9 mouse cellular contexts compared by ENCODE assay signal in genomic region chr1:57224425-57225104, GRCm38 (mm10).
A peak's percentile ranks its signal among the peaks of the same experiment; 100 is the strongest.
DNase-seq lines count a peak whose midpoint lies in the region; ATAC-seq and TF ChIP-seq lines count a peak whose summit lies in the region.
"Had no signal": no experiment of that assay in that cellular context is flagged by ENCODE, and none has a peak within 500 bp of the region (broad histone marks: within the 10 kb centered on the region; RNA-seq: fewer than 3 reads in every experiment).

No protein-coding gene starts in this region.

- H3K9ac ChIP-seq in limb, embryonic 14.5 days (ENCODE audit: low read depth, low read length, severe bottlenecking): no peak overlapping the region
- H3K9ac ChIP-seq in kidney, embryonic 15.5 days: no peak overlapping the region

- H3K4me1 ChIP-seq in limb, embryonic 14.5 days (ENCODE audit: control insufficient read depth, insufficient read depth, low read length): no peaks in the 10 kb centered on the region
- peaks cover 8% of the 10 kb centered on the region; the same call in 1 of the 2 replicates for H3K4me1 ChIP-seq in limb, embryonic 10.5 days
- no peaks in the 10 kb centered on the region for H3K4me1 ChIP-seq in kidney, embryonic 15.5 days

- H3K27me3 ChIP-seq in limb, embryonic 14.5 days (ENCODE audit: control insufficient read depth, insufficient read depth, low read length): no peaks in the 10 kb centered on the region
- H3K27me3 ChIP-seq in limb, embryonic 10.5 days (ENCODE audit: low read depth, poor library complexity, severe bottlenecking): 0 out of 2 replicates have a peak, but pooled peaks cover 4% of the 10 kb centered on the region
- no peaks in the 10 kb centered on the region for H3K27me3 ChIP-seq in kidney, embryonic 15.5 days

- no peak overlapping the region for H3K4me2 ChIP-seq in limb, embryonic 14.5 days (replicated peaks; ENCODE audit: low read depth, low read length, severe bottlenecking)
- no peak overlapping the region for H3K4me2 ChIP-seq in kidney, embryonic 15.5 days

- DNase-seq in limb, embryonic 14.5 days (ENCODE audit: low spot score): peak; percentile 52
- DNase-seq in limb, embryonic 10.5 days (ENCODE audit: low spot score): no peak
- peak; percentile 7 for DNase-seq in cerebellum, adult 9-11 months
- DNase-seq in gastrocnemius, postnatal 14 days: peak; percentile 72
- peak; percentile 95 for DNase-seq in left cerebral cortex, postnatal 4 days
- DNase-seq in embryo, embryonic 11 days: no peak
- no peak for DNase-seq in thymus, adult 18-20 months

- intact Hi-C loops in gastrocnemius, postnatal 14 days (cut with DNase I; ENCODE audit: low total_unique reads): no loop called here
- intact Hi-C loops in left cerebral cortex, postnatal 4 days (cut with DNase I): no loop called here

- no peak overlapping the region for H3K27ac ChIP-seq in limb, embryonic 14.5 days (replicated peaks; ENCODE audit: low read depth, low read length)
- H3K27ac ChIP-seq in limb, embryonic 10.5 days: no peak overlapping the region
- H3K27ac ChIP-seq in kidney, embryonic 15.5 days: no peak overlapping the region
- H3K27ac ChIP-seq: macrophage had no signal

- no peaks in the 10 kb centered on the region for H3K36me3 ChIP-seq in limb, embryonic 14.5 days (ENCODE audit: control insufficient read depth, insufficient read depth, low read length)
- H3K36me3 ChIP-seq in limb, embryonic 10.5 days: no peaks in the 10 kb centered on the region
- no peaks in the 10 kb centered on the region for H3K36me3 ChIP-seq in kidney, embryonic 15.5 days

- TF ChIP-seq POLR2A in limb, embryonic 14.5 days (IDR thresholded peaks at IDR 0.05; ENCODE audit: borderline replicate concordance, extremely low read depth, insufficient read depth, insufficient read length): no peak

- WGBS in limb, embryonic 14.5 days: 75% methylated on average over 10 of the region's 10 CpGs
- 87% methylated on average over 10 of the region's 10 CpGs for WGBS in limb, embryonic 10.5 days
- 75% methylated on average over 10 of the region's 10 CpGs for WGBS in kidney, embryonic 15.5 days

- H3K9me3 ChIP-seq in limb, embryonic 14.5 days (ENCODE audit: control insufficient read depth, low read length): no peaks in the 10 kb centered on the region
- no peaks in the 10 kb centered on the region for H3K9me3 ChIP-seq in limb, embryonic 10.5 days (replicated peaks)
- H3K9me3 ChIP-seq in kidney, embryonic 15.5 days (replicated peaks): no peaks in the 10 kb centered on the region

- H3K4me3 ChIP-seq in limb, embryonic 14.5 days (replicated peaks; ENCODE audit: low read length): no peak overlapping the region
- no peak overlapping the region for H3K4me3 ChIP-seq in limb, embryonic 10.5 days
- no peak overlapping the region for H3K4me3 ChIP-seq in kidney, embryonic 15.5 days (replicated peaks)

- ATAC-seq in limb, embryonic 14.5 days (ENCODE audit: low FRiP score, low read depth): no peak
- ATAC-seq in kidney, embryonic 15.5 days (replicated peaks; ENCODE audit: low FRiP score): no peak

Comparison
In these comparisons a context has a peak if more than half of its experiments do, and no peak if none do; other contexts are left out.
1. DNase-seq: peak in limb, embryonic 14.5 days (single experiment), cerebellum, adult 9-11 months (single experiment), gastrocnemius, postnatal 14 days (single experiment) and left cerebral cortex, postnatal 4 days (single experiment); none in limb, embryonic 10.5 days (single experiment), embryo, embryonic 11 days (single experiment) and thymus, adult 18-20 months (0 of 2).